Mouse (Mus musculus) lung, embryonic 16.5 days (tissue): ENCODE results near the gene Abraxas2. TPM values are rescaled to one million over a fixed set of nuclear protein-coding genes. Genes with fewer than 3 reads are reported as not detected.
A peak's percentile ranks its signal among the peaks of the same experiment; 100 is the strongest.

ENCODE experiments used
- ATAC-seq: fragments of 200-750 bp; cut with Nextera tagmentation; 2 replicates; pipeline ENCODE4 v1.8.0; 2017; ENCODE audit warnings: low read depth, mild to moderate bottlenecking, moderate library complexity
- H3K27ac ChIP-seq: fragments of 300-500 bp; sonication (generic); 2 replicates; pipeline ENCODE4 v1.5.1; 2014; ENCODE audit warnings: mild to moderate bottlenecking, control low read depth, low read length
- H3K27me3 ChIP-seq: fragments of 300-500 bp; sonication (generic); 2 replicates; pipeline ENCODE4 v1.6.1; 2014; ENCODE audit warnings: low read depth, low read length, mixed read lengths; ENCODE audit not compliant: control insufficient read depth, insufficient read depth
- H3K36me3 ChIP-seq: fragments of 300-500 bp; sonication (generic); 2 replicates; pipeline ENCODE4 v1.6.1; 2014; ENCODE audit warnings: low read length; ENCODE audit not compliant: control insufficient read depth, insufficient read depth
- H3K4me1 ChIP-seq: fragments of 300-500 bp; sonication (generic); replicated peaks from 2 replicates; pipeline ENCODE4 v1.6.1; 2014; ENCODE audit warnings: low read length, mixed read lengths; ENCODE audit not compliant: control insufficient read depth, insufficient read depth
- H3K4me2 ChIP-seq: fragments of 300-500 bp; sonication (generic); 2 replicates; pipeline ENCODE4 v1.6.1; 2014; ENCODE audit warnings: low read depth, low read length, control low read depth
- H3K4me3 ChIP-seq: fragments of 300-500 bp; sonication (generic); 2 replicates; pipeline ENCODE4 v1.5.1; 2014; ENCODE audit warnings: mild to moderate bottlenecking, low read length, control low read depth
- H3K9ac ChIP-seq: fragments of 300-500 bp; sonication (generic); 2 replicates; pipeline ENCODE4 v1.6.1; 2014; ENCODE audit warnings: low read length, control low read depth
- H3K9me3 ChIP-seq: fragments of 300-500 bp; sonication (generic); 2 replicates; pipeline ENCODE4 v1.6.1; 2016; ENCODE audit warnings: low read length; ENCODE audit not compliant: control insufficient read depth
- WGBS: fragments of 180-500 bp; shearing (Covaris S2); extraction: QIAGEN DNeasy Blood & Tissue Kit; methylation state at CpG from one replicate; pipeline ENCODE4 v1.1.7; 2014; 5-methylcytosine and 5-hydroxymethylcytosine counted together
- polyA plus RNA-seq: library from polyadenylated mRNA; unstranded; fragments of >200 nt; fragmentation: Nextera tagmentation; extraction: Ambion mirVana; gene quantifications from 2 replicates; pipeline ENCODE4 v1.2.1, GENCODE M21; 2015

Gene Abraxas2
- polyA plus RNA-seq, 1 experiment from 2014 or later: 41.9 TPM

GRCm38 (mm10) chr7:132852173-132852844, 6.7 kb upstream of the Abraxas2 start, which contains the start of gene Eef1akmt2:
Eef1akmt2 (minus strand) TSS chr7:132852673.
- peak within 1 kb of the TSS; percentile 98 for H3K9ac ChIP-seq
- peaks cover 14% of the 10 kb centered on the region; the same call in 1 of the 2 replicates for H3K36me3 ChIP-seq
- peaks cover 7% of the 10 kb centered on the region for H3K4me1 ChIP-seq
- H3K4me2 ChIP-seq: peak within 1 kb of the TSS; percentile 56
- no peaks in the 10 kb centered on the region for H3K9me3 ChIP-seq
- peak within 1 kb of the TSS; percentile 94 for H3K4me3 ChIP-seq
- peak; percentile 97 for ATAC-seq
- H3K27ac ChIP-seq: peak within 1 kb of the TSS; percentile 99
- WGBS: under 1% methylated on average over 37 of the region's 37 CpGs
- H3K27me3 ChIP-seq: no peaks in the 10 kb centered on the region

- H3K27me3 ChIP-seq: no peaks in the 10 kb centered on the region
- ATAC-seq: no peak
- H3K9me3 ChIP-seq: no peaks in the 10 kb centered on the region
- peaks cover 10% of the 10 kb centered on the region; the same call in 1 of the 2 replicates for H3K36me3 ChIP-seq
- WGBS: 85% methylated on average over 6 of the region's 6 CpGs
- H3K4me3 ChIP-seq: no peak overlapping the region
- no peak overlapping the region for H3K4me2 ChIP-seq
- H3K27ac ChIP-seq: no peak overlapping the region
- H3K4me1 ChIP-seq: peaks cover 7% of the 10 kb centered on the region
- no peak overlapping the region for H3K9ac ChIP-seq
These were observed 5.7 kb upstream of the Abraxas2 start for GRCm38 (mm10) chr7:132853361-132853760.

- H3K27me3 ChIP-seq: no peaks in the 10 kb centered on the region
- H3K36me3 ChIP-seq: peaks cover 6% of the 10 kb centered on the region; the same call in 1 of the 2 replicates
- H3K4me2 ChIP-seq: no peak overlapping the region
- H3K9ac ChIP-seq: no peak overlapping the region
- H3K4me3 ChIP-seq: no peak overlapping the region
- H3K9me3 ChIP-seq: no peaks in the 10 kb centered on the region
- WGBS: 66% methylated on average over 4 of the region's 4 CpGs
- no peak overlapping the region for H3K27ac ChIP-seq
- peaks cover 7% of the 10 kb centered on the region for H3K4me1 ChIP-seq
- ATAC-seq: no peak
These were observed 5.1 kb upstream of the Abraxas2 start for GRCm38 (mm10) chr7:132853946-132854345.

- Histone ChIP-seq H3K27me3 (no peaks in the 10 kb centered on the region), H3K4me2 (no peak overlapping the region), H3K9me3 (no peaks in the 10 kb centered on the region), H3K27ac (no peak overlapping the region), H3K4me3 (no peak overlapping the region), H3K4me1 (peaks cover 10% of the 10 kb centered on the region), H3K36me3 (no peaks in the 10 kb centered on the region), H3K9ac (no peak overlapping the region)
- no peak for ATAC-seq
- WGBS: 89% methylated on average over 1 of the region's 1 CpGs
These were observed 2.9 kb upstream of the Abraxas2 start for GRCm38 (mm10) chr7:132856083-132856482.

GRCm38 (mm10) chr7:132858043-132858608, 899 bp upstream of the Abraxas2 start:
- Histone ChIP-seq H3K9ac (no peak overlapping the region), H3K27me3 (no peaks in the 10 kb centered on the region), H3K4me2 (no peak overlapping the region), H3K4me3 (no peak overlapping the region), H3K36me3 (no peaks in the 10 kb centered on the region), H3K27ac (no peak overlapping the region), H3K9me3 (no peaks in the 10 kb centered on the region), H3K4me1 (peaks cover 5% of the 10 kb centered on the region)
- 63% methylated on average over 5 of the region's 5 CpGs for WGBS
- ATAC-seq: no peak

GRCm38 (mm10) chr7:132866316-132866715, 7.3 kb downstream of the Abraxas2 start:
- Histone ChIP-seq H3K9me3 (no peaks in the 10 kb centered on the region), H3K4me2 (no peak overlapping the region), H3K9ac (no peak overlapping the region), H3K36me3 (peaks cover 16% of the 10 kb centered on the region), H3K4me1 (no peaks in the 10 kb centered on the region), H3K27ac (no peak overlapping the region), H3K4me3 (no peak overlapping the region), H3K27me3 (no peaks in the 10 kb centered on the region)
- ATAC-seq: no peak
- 92% methylated on average over 9 of the region's 9 CpGs for WGBS

GRCm38 (mm10) chr7:132873043-132873442, 14.0 kb downstream of the Abraxas2 start:
- H3K9me3 ChIP-seq: no peaks in the 10 kb centered on the region
- peaks cover 48% of the 10 kb centered on the region for H3K36me3 ChIP-seq
- no peak overlapping the region for H3K4me2 ChIP-seq
- no peak overlapping the region for H3K9ac ChIP-seq
- 86% methylated on average over 2 of the region's 2 CpGs for WGBS
- no peaks in the 10 kb centered on the region for H3K27me3 ChIP-seq
- ATAC-seq: no peak
- no peak overlapping the region for H3K4me3 ChIP-seq
- H3K27ac ChIP-seq: no peak overlapping the region
- H3K4me1 ChIP-seq: no peaks in the 10 kb centered on the region

- no peaks in the 10 kb centered on the region for H3K4me1 ChIP-seq
- no peak overlapping the region for H3K27ac ChIP-seq
- H3K27me3 ChIP-seq: no peaks in the 10 kb centered on the region
- H3K9me3 ChIP-seq: no peaks in the 10 kb centered on the region
- 82% methylated on average over 2 of the region's 2 CpGs for whole genome bisulfite sequencing
- ATAC-seq: no peak
- no peak overlapping the region for H3K4me3 ChIP-seq
- H3K36me3 ChIP-seq: peaks cover 49% of the 10 kb centered on the region
- no peak overlapping the region for H3K4me2 ChIP-seq
- no peak overlapping the region for H3K9ac ChIP-seq
These were observed 16.5 kb downstream of the Abraxas2 start for GRCm38 (mm10) chr7:132875391-132876086.

- no peaks in the 10 kb centered on the region for H3K27me3 ChIP-seq
- ATAC-seq: no peak
- 78% methylated on average over 1 of the region's 1 CpGs for WGBS
- H3K4me2 ChIP-seq: no peak overlapping the region
- peaks cover 57% of the 10 kb centered on the region for H3K36me3 ChIP-seq
- no peak overlapping the region for H3K9ac ChIP-seq
- no peaks in the 10 kb centered on the region for H3K4me1 ChIP-seq
- H3K9me3 ChIP-seq: no peaks in the 10 kb centered on the region
- no peak overlapping the region for H3K4me3 ChIP-seq
- H3K27ac ChIP-seq: no peak overlapping the region
These were observed 21.3 kb downstream of the Abraxas2 start for GRCm38 (mm10) chr7:132880276-132880675.
